In genomic region chr5:112285548-112286085, GRCm38 (mm10) we compare ENCODE assay signal across 18 mouse cellular contexts. TPM values are rescaled to one million over a fixed set of nuclear protein-coding genes. Genes with fewer than 3 reads are reported as not detected.
DNase-seq lines count a peak whose midpoint lies in the region; ATAC-seq and TF ChIP-seq lines count a peak whose summit lies in the region.
"Had no signal": no experiment of that assay in that cellular context is flagged by ENCODE, and none has a peak within 500 bp of the region (broad histone marks: within the 10 kb centered on the region; RNA-seq: fewer than 3 reads in every experiment).

No protein-coding gene starts in this region.

- WGBS in liver, embryonic 12.5 days (ENCODE audit: insufficient replicate concordance) = 78% methylated on average over 7 of the region's 7 CpGs
- 62% methylated on average over 7 of the region's 7 CpGs for WGBS in bone marrow, adult 2 months

- no peak for DNase-seq in frontal cortex, postnatal 36 days (ENCODE audit: low spot score in 2 of 2)
- no peak for DNase-seq in liver
- peak; percentile 49 to 53 for DNase-seq in thymus, postnatal 10 days (ENCODE audit: low spot score in 2 of 2)
- no peak for DNase-seq in ovary, postnatal 14 days (ENCODE audit: low spot score)
- no peak for DNase-seq in layer of hippocampus, adult 18-20 months (ENCODE audit: low spot score in 2 of 2)
- DNase-seq: adrenal gland, postnatal 10 days; kidney, adult 18-20 months; lung, postnatal 14 days; right cerebral cortex, adult 18-20 months had no signal

- H3K4me3 ChIP-seq in liver, embryonic 12.5 days = no peak overlapping the region
- no peak overlapping the region for H3K4me3 ChIP-seq in bone marrow, adult 2 months (replicated peaks; ENCODE audit: control insufficient read depth, low read depth, low read length)
- H3K4me3 ChIP-seq: embryonic facial prominence, embryonic 12.5 days; hindbrain, embryonic 15.5 days; limb, embryonic 15.5 days; neural tube, embryonic 15.5 days had no signal

- 0 out of 2 replicates have a peak overlapping the region, but pooled peaks have one; percentile 7 for H3K9ac ChIP-seq in liver, embryonic 12.5 days
- H3K9ac ChIP-seq: embryonic facial prominence, embryonic 12.5 days; hindbrain, embryonic 15.5 days; limb, embryonic 15.5 days; neural tube, embryonic 15.5 days had no signal

- TF ChIP-seq CTCF in bone marrow, adult 2 months (IDR thresholded peaks at IDR 0.05; ENCODE audit: control insufficient read depth, insufficient read depth, low read length) = no peak

- peaks cover 16% of the 10 kb centered on the region; the same call in 1 of the 2 replicates for H3K36me3 ChIP-seq in liver, embryonic 12.5 days
- H3K36me3 ChIP-seq: embryonic facial prominence, embryonic 12.5 days; hindbrain, embryonic 15.5 days; limb, embryonic 15.5 days; neural tube, embryonic 15.5 days had no signal

- peaks cover 96% of the 10 kb centered on the region for H3K4me1 ChIP-seq in liver, embryonic 12.5 days
- H3K4me1 ChIP-seq in bone marrow, adult 2 months (ENCODE audit: control insufficient read depth, insufficient read depth, low read length) = peaks cover 36% of the 10 kb centered on the region

- H3K27ac ChIP-seq in liver, embryonic 12.5 days = no peak overlapping the region
- peak overlapping the region; percentile 6; the same call in 1 of the 2 replicates for H3K27ac ChIP-seq in bone marrow, adult 2 months (ENCODE audit: control insufficient read depth, insufficient read depth, low read depth, low read length, poor library complexity)
- H3K27ac ChIP-seq: embryonic facial prominence, embryonic 12.5 days; hindbrain, embryonic 15.5 days; limb, embryonic 15.5 days; neural tube, embryonic 15.5 days had no signal

- ATAC-seq in frontal cortex, adult (ENCODE audit: low TSS enrichment) = peak; percentile 47; the same call in 1 of the 2 replicates
- no peak for ATAC-seq in liver, embryonic 12.5 days

- no peaks in the 10 kb centered on the region for H3K9me3 ChIP-seq in liver, embryonic 12.5 days (replicated peaks)
- H3K9me3 ChIP-seq: embryonic facial prominence, embryonic 12.5 days; hindbrain, embryonic 15.5 days; limb, embryonic 15.5 days; neural tube, embryonic 15.5 days had no signal

- no peak overlapping the region for H3K4me2 ChIP-seq in liver, embryonic 12.5 days
- H3K4me2 ChIP-seq: embryonic facial prominence, embryonic 12.5 days; heart, embryonic 11.5 days; hindbrain, embryonic 15.5 days; limb, embryonic 15.5 days; neural tube, embryonic 15.5 days had no signal

- TF ChIP-seq POLR2A in bone marrow, adult 2 months (IDR thresholded peaks at IDR 0.05; ENCODE audit: borderline replicate concordance, control insufficient read depth, low read depth, low read length) = no peak

- H3K27me3 ChIP-seq in liver, embryonic 12.5 days (replicated peaks) = no peaks in the 10 kb centered on the region
- H3K27me3 ChIP-seq: embryonic facial prominence, embryonic 12.5 days; hindbrain, embryonic 15.5 days; limb, embryonic 15.5 days; neural tube, embryonic 15.5 days had no signal

RNA-seq across cellular contexts. Expression of gene Tpst2, which starts 9.1 kb away (rescaled TPM):
- 40.5 and 45.1 TPM in 2 replicates for polyA plus RNA-seq in liver, embryonic 12.5 days (2016; fragmentation: Nextera tagmentation; extraction: Ambion mirVana)
- polyA plus RNA-seq in bone marrow, adult 2 months (2011; ENCODE audit: insufficient read depth, insufficient read length, low replicate concordance, missing spikeins) = 27.4 and 43.3 TPM in 2 replicates
- 10 to 100 TPM; 37.0 to 40.5 TPM for total RNA-seq in layer of hippocampus, adult 18-20 months (2021)

RNA-seq across cellular contexts. Expression of gene Crybb1, which starts 30.0 kb away (rescaled TPM):
- polyA plus RNA-seq in liver, embryonic 12.5 days (2016; fragmentation: Nextera tagmentation; extraction: Ambion mirVana) = 0.15 and 0.16 TPM in 2 replicates
- polyA plus RNA-seq in bone marrow, adult 2 months (2011; ENCODE audit: insufficient read depth, insufficient read length, low replicate concordance, missing spikeins) = not detected in 2 replicates
- total RNA-seq in layer of hippocampus, adult 18-20 months (2021) = 1 to 10 TPM; 8.5 to 9.2 TPM
- total RNA-seq: monocyte, adult 5-6 weeks had no signal
- polyA plus RNA-seq: heart, embryonic 11.5 days had no signal

RNA-seq across cellular contexts. Expression of gene Cryba4, which starts 33.3 kb away (rescaled TPM):
- polyA plus RNA-seq in liver, embryonic 12.5 days (2016; fragmentation: Nextera tagmentation; extraction: Ambion mirVana) = 0.73 and 0.77 TPM in 2 replicates
- 3.4 TPM in 1 of 2 replicates, not detected in the other for polyA plus RNA-seq in bone marrow, adult 2 months (2011; ENCODE audit: insufficient read depth, insufficient read length, low replicate concordance, missing spikeins)
- 1 to 10 TPM in 1 of 2 experiments, not detected in 1; 1.0 TPM for total RNA-seq in layer of hippocampus, adult 18-20 months (2021)

RNA-seq across cellular contexts. Expression of gene Tfip11, which starts 40.5 kb away (rescaled TPM):
- polyA plus RNA-seq in liver, embryonic 12.5 days (2016; fragmentation: Nextera tagmentation; extraction: Ambion mirVana) = 19.7 and 20.7 TPM in 2 replicates
- polyA plus RNA-seq in bone marrow, adult 2 months (2011; ENCODE audit: insufficient read depth, insufficient read length, low replicate concordance, missing spikeins) = 10.2 and 20.3 TPM in 2 replicates
- 10 to 100 TPM; 38.8 to 42.0 TPM for total RNA-seq in layer of hippocampus, adult 18-20 months (2021)

RNA-seq across cellular contexts. Expression of gene Srrd, which starts 57.2 kb away (rescaled TPM):
- polyA plus RNA-seq in liver, embryonic 12.5 days (2016; fragmentation: Nextera tagmentation; extraction: Ambion mirVana) = 23.1 and 26.1 TPM in 2 replicates
- polyA plus RNA-seq in bone marrow, adult 2 months (2011; ENCODE audit: insufficient read depth, insufficient read length, low replicate concordance, missing spikeins) = 8.0 and 14.1 TPM in 2 replicates
- total RNA-seq in layer of hippocampus, adult 18-20 months (2021) = 10 to 100 TPM; 19.0 to 22.6 TPM

Comparison
In these comparisons a context has a peak if more than half of its experiments do, and no peak if none do; other contexts are left out.
1. DNase-seq: peak in thymus, postnatal 10 days (2 of 2); none in frontal cortex, postnatal 36 days (0 of 2), liver (single experiment), ovary, postnatal 14 days (single experiment) and layer of hippocampus, adult 18-20 months (0 of 2).